Mouse (Mus musculus): ENCODE measurements around the gene Slc36a1. TPM values are rescaled to one million over a fixed set of nuclear protein-coding genes. Genes with fewer than 3 reads are reported as not detected.

The Slc36a1 gene
- total RNA-seq, 2 experiments from 2014 or later: 74.0 to 79.1 TPM

GRCm38 (mm10) chr11:55236815-55237214 is 32.7 kb downstream of the Slc36a1 start:
- no peak for DNase-seq (ENCODE audit: extremely low spot score in 1 of 2, low spot score in 2 of 2)
- intact Hi-C loops (cut with DNase I): loop anchor here (5.0 kb wide), 1 partner anchor 35 kb away; the partner anchor contains the start of gene Slc36a1
- no peak overlapping the region for H3K4me3 ChIP-seq
- no peak overlapping the region for H3K27ac ChIP-seq
- no peak for TF ChIP-seq CTCF (IDR thresholded peaks at IDR 0.05)

GRCm38 (mm10) chr11:55239496-55239895 is 35.3 kb downstream of the Slc36a1 start:
- intact Hi-C loops (cut with DNase I): loop anchor here (5.0 kb wide), 1 partner anchor 37 kb away; the partner anchor contains the start of gene Slc36a1
- no peak for TF ChIP-seq CTCF (IDR thresholded peaks at IDR 0.05)
- no peak overlapping the region for H3K27ac ChIP-seq
- H3K4me3 ChIP-seq: no peak overlapping the region
- no peak for DNase-seq (ENCODE audit: extremely low spot score in 1 of 2, low spot score in 2 of 2)

- peak; percentile 83 for TF ChIP-seq CTCF (IDR thresholded peaks at IDR 0.05)
- peak; percentile 68 to 76 for DNase-seq (ENCODE audit: extremely low spot score in 1 of 2, low spot score in 2 of 2)
- intact Hi-C loops (cut with DNase I): loop anchor here (5.0 kb wide), 1 partner anchor 78 kb away; no protein-coding TSS in a partner anchor
- H3K27ac ChIP-seq: no peak overlapping the region
- H3K4me3 ChIP-seq: no peak overlapping the region
Measured at GRCm38 (mm10) chr11:55240556-55240955, 36.4 kb downstream of the Slc36a1 start.

GRCm38 (mm10) chr11:55250527-55250926 is 46.4 kb downstream of the Slc36a1 start:
- no peak overlapping the region for H3K4me3 ChIP-seq
- intact Hi-C loops (cut with DNase I): no loop called here
- DNase-seq (ENCODE audit: extremely low spot score in 1 of 2, low spot score in 2 of 2): no peak
- no peak for TF ChIP-seq CTCF (IDR thresholded peaks at IDR 0.05)
- no peak overlapping the region for H3K27ac ChIP-seq

- intact Hi-C loops (cut with DNase I): no loop called here
- no peak overlapping the region for H3K27ac ChIP-seq
- H3K4me3 ChIP-seq: no peak overlapping the region
- no peak for DNase-seq (ENCODE audit: extremely low spot score in 1 of 2, low spot score in 2 of 2)
- no peak for TF ChIP-seq CTCF (IDR thresholded peaks at IDR 0.05)
Measured at GRCm38 (mm10) chr11:55253391-55253790, 49.2 kb downstream of the Slc36a1 start.

- no peak for TF ChIP-seq CTCF (IDR thresholded peaks at IDR 0.05)
- H3K27ac ChIP-seq: no peak overlapping the region
- DNase-seq (ENCODE audit: extremely low spot score in 1 of 2, low spot score in 2 of 2): no peak
- intact Hi-C loops (cut with DNase I): loop anchor here (5.0 kb wide), 1 partner anchor 106 kb away; no protein-coding TSS in a partner anchor
- H3K4me3 ChIP-seq: no peak overlapping the region
Measured at GRCm38 (mm10) chr11:55261105-55261504, 57.0 kb downstream of the Slc36a1 start.

- TF ChIP-seq CTCF (IDR thresholded peaks at IDR 0.05): no peak; the same call in none of the 2 replicates
- H3K27ac ChIP-seq: no peak overlapping the region
- DNase-seq (ENCODE audit: extremely low spot score in 1 of 2, low spot score in 2 of 2): no peak
- H3K4me3 ChIP-seq: no peak overlapping the region
- intact Hi-C loops (cut with DNase I): loop anchor here (5.0 kb wide), 1 partner anchor 105 kb away; no protein-coding TSS in a partner anchor
Measured at GRCm38 (mm10) chr11:55262000-55262399, 57.9 kb downstream of the Slc36a1 start.

GRCm38 (mm10) chr11:55264318-55264717 is 60.2 kb downstream of the Slc36a1 start:
- DNase-seq (ENCODE audit: extremely low spot score in 1 of 2, low spot score in 2 of 2): no peak
- intact Hi-C loops (cut with DNase I): loop anchor here (5.0 kb wide), 1 partner anchor 103 kb away; no protein-coding TSS in a partner anchor

GRCm38 (mm10) chr11:55265647-55266046 is 61.5 kb downstream of the Slc36a1 start:
- DNase-seq (ENCODE audit: extremely low spot score in 1 of 2, low spot score in 2 of 2): no peak
- intact Hi-C loops (cut with DNase I): no loop called here
- Histone ChIP-seq H3K27ac (no peak overlapping the region), H3K4me3 (no peak overlapping the region)
- no peak for TF ChIP-seq CTCF (IDR thresholded peaks at IDR 0.05)

More at GRCm38 (mm10) chr11:55264318-55264717, 60.2 kb downstream of the Slc36a1 start:
- Histone ChIP-seq H3K27ac (no peak overlapping the region), H3K4me3 (no peak overlapping the region)
- no peak for TF ChIP-seq CTCF (IDR thresholded peaks at IDR 0.05)

GRCm38 (mm10) chr11:55268580-55268979 is 64.4 kb downstream of the Slc36a1 start:
- no peak for DNase-seq (ENCODE audit: extremely low spot score in 1 of 2, low spot score in 2 of 2)
- H3K4me3 ChIP-seq: no peak overlapping the region
- intact Hi-C loops (cut with DNase I): no loop called here
- TF ChIP-seq CTCF (IDR thresholded peaks at IDR 0.05): no peak
- H3K27ac ChIP-seq: no peak overlapping the region

- peak in 1 of 2 experiments; percentile 39 for DNase-seq (ENCODE audit: extremely low spot score in 1 of 2, low spot score in 2 of 2)
- TF ChIP-seq CTCF (IDR thresholded peaks at IDR 0.05): no peak
- Histone ChIP-seq H3K27ac (no peak overlapping the region), H3K4me3 (no peak overlapping the region)
- intact Hi-C loops (cut with DNase I): no loop called here
Measured at GRCm38 (mm10) chr11:55274756-55275155, 70.6 kb downstream of the Slc36a1 start.

Other genes with a start within 250 kb of the Slc36a1 start
- gene Tnip1, start 241.4 kb upstream of the Slc36a1 start, total RNA-seq (2021): 10 to 100 TPM; 38.3 to 38.4 TPM
- gene Anxa6, start 170.9 kb upstream of the Slc36a1 start, total RNA-seq (2021): 10 to 100 TPM; 85.5 to 86.7 TPM
- gene Ccdc69, start 126.2 kb upstream of the Slc36a1 start, total RNA-seq (2021): under 1 TPM in 1 of 2 experiments, not detected in 1; 0.32 TPM
- gene Gm2a, start 106.2 kb upstream of the Slc36a1 start, total RNA-seq (2021): 10 to 100 TPM; 30.6 to 30.7 TPM
- gene Slc36a3, start 52.6 kb upstream of the Slc36a1 start, total RNA-seq (2021): not detected
- under 1 TPM in 1 of 2 experiments, not detected in 1; 0.32 TPM for gene Slc36a2, start 19.3 kb upstream of the Slc36a1 start, total RNA-seq (2021)
- gene Fat2, start 132.2 kb downstream of the Slc36a1 start, total RNA-seq (2021): under 1 TPM; 0.26 to 0.29 TPM
- 100 to 1,000 TPM; 177 to 202 TPM for gene Sparc, start 218.8 kb downstream of the Slc36a1 start, total RNA-seq (2021)

All from left cerebral cortex, adult 2 months (tissue).